Mouse (Mus musculus) hematopoietic stem cell, adult 5-6 weeks (primary cell): ENCODE measurements around the gene 2310034G01Rik. TPM values are rescaled to one million over a fixed set of nuclear protein-coding genes. Genes with fewer than 3 reads are reported as not detected.

Experiments used
- ATAC-seq, 2 experiments: fragments of 125-278 bp in 1 of 2; replicated peaks in 1 of 2; 2 replicates each; pipeline ENCODE4 v1.8.0; 2016 to 2017; ENCODE audit warnings: inconsistent platforms in 2 of 2, mild to moderate bottlenecking in 2 of 2, moderate number of reproducible peaks in 2 of 2, low read depth in 1 of 2, moderate TSS enrichment in 1 of 2; ENCODE audit not compliant: low FRiP score in 2 of 2, poor library complexity in 2 of 2, severe bottlenecking in 2 of 2, insufficient read depth in 1 of 2, low TSS enrichment in 1 of 2
- total RNA-seq: library from RNA; stranded (forward); fragments of 172-1452, 232-1000 nt; gene quantifications from 2 replicates; pipeline ENCODE4 v1.2.3, GENCODE M21; 2017

The 2310034G01Rik gene
- total RNA-seq, 1 experiment from 2014 or later: 1.3 TPM

DNA sequence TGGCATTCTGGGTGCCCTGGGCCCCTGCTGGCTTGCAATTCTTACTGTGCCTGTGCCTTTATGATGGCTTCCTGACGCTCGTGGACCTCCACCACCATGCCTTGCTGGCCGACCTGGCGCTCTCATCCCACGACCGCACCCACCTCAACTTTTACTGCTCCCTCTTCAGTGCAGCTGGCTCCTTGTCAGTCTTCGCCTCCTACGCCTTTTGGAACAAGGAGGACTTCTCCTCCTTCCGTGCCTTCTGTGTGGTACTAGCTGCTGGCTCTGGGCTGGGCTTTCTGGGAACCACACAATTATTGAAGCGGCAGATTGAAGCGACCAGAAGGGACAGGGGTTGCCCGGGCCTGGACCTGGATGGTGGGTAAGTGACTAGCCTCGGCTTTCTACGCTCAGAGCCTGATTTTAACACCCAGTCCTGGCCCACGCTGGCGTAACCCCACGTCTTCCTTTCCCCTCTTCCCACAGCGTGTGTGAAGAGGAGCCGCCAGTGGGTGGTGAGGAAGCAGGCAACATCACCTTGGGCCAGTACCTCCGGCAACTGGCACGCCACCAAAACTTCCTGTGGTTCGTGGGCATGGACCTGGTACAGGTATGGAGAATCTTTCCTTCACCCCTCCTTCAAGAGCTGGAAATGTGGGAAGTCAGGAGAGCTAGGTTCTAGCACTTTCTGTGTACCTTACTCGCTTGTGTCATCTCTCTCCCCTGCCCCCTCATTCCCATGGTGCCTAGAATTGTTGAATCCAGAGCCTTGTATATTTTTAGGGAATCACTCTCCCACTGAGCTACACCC, 17.9 kb upstream of the 2310034G01Rik start:
- no peak for ATAC-seq

DNA sequence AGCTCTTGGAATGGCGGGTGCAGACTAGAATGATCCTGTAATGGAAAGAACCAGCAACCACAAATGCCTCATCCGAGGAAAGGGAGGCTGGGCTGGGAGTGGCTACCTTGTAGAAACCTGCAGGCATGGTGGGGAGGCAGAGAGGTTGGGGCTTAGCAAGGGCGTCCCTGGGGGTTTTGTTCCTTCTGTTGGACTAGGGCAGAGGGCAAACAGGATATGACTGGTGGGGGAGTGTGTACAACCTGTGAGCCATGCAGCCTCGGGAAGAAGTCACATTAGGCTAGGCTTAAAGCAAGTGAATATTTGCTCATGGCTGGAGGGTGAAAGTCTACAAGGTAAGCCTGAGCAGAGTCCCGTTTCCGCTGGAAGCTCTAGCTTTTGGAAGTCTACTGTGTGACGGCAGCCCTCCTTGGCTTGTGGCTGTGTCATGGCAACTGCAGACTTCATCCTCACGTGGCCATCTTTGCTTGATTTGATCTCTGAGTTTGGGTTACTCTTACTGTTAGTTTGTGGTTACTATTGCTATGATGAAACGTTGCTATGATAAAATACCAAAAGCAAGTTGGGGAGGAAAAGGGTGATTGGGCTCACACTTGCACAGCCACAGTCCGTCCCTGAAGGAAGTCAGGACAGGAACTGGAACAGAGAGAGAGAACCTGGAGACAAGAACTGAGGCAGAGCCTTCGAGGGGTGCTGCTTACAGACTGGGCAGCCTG, 13.3 kb upstream of the 2310034G01Rik start:
- ATAC-seq: peak in 1 of 2 experiments; percentile 17; a peak in 1 of 4 replicates

DNA sequence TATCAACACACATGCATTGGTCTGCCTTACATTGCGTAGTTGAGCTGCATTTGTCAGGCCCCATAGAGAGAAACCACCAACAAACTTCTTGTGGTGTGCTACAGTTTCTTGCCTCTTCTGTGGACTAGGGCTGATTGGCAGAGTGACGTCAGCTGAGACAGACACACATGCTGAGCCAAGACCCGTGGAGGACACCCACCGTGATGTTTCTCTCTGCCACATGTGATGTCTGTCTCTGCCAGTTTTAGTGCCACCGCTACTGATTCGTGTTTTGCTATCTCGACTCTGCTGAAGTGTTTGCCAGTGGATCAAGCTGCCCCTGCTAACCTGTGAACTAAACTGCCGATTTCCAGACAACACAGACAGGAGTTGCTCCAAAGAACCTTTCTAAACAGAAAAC, 12.0 kb upstream of the 2310034G01Rik start:
- ATAC-seq: no peak

DNA sequence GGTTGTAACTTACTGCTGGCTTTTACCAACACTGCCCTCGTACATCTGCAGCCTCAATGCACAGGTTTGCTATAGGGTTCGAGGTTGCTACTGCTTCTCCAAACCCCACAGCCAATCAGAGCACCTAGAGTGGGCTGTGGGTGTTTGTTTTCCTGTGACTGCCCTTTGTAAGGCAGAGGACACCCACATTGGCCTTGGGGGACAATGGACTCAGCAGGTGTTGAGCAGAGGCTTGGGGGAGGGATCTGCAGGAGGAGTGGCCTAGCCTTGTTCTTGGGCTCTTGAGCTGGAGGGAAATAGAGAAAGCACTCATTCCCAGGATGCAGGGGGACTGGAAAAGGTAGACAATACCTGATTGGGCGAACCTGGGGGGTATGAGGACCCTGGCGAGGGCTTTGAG, 8.3 kb upstream of the 2310034G01Rik start:
- peak; percentile 2 to 13; a peak in 2 of 4 replicates for ATAC-seq

DNA sequence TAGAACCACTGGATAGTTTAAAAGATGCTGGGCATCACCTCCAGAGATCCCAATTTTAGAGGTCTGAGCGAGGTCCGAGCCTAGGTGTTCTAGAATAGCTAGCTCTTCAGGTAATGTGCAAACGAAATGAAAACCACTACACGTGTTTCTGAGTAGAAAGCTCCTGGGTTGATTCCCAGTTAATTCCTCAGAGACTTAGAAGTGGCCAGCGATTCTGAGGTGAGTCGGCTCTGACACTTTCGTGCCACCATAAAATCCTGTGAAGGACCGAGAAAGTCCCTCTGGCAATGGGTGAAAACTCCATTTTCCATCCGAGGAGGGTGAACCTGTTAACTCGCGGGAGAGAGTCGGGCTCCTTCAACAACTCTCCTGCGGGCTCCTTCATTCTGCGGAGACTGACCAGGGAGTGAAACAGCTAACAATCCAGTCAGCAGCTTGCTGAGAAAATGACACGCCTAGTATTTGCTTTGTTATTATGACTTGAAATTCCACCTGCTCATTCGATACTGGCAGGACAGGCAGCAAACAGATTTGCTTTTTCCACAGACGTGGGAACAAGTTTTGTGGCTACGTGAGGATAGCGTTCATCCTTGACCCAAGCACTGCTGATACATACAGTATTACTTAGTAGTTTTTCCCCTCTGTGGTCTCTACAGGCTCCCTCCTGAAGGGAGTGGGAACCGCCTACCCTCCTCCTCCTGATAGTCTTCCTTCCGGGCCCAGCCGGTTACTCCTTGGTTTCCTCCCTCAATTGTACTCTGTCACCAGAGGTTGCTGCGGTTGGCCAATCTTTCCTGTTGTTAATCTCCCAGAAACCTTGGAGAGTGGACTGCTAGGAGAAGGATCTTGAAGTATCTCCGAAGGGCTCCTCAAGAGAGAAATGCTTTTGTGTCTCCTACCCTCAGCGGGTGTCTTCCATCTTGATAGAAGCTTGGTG, 7.5 kb upstream of the 2310034G01Rik start:
- peak; percentile 57 to 70; a peak in 3 of 4 replicates for ATAC-seq

DNA sequence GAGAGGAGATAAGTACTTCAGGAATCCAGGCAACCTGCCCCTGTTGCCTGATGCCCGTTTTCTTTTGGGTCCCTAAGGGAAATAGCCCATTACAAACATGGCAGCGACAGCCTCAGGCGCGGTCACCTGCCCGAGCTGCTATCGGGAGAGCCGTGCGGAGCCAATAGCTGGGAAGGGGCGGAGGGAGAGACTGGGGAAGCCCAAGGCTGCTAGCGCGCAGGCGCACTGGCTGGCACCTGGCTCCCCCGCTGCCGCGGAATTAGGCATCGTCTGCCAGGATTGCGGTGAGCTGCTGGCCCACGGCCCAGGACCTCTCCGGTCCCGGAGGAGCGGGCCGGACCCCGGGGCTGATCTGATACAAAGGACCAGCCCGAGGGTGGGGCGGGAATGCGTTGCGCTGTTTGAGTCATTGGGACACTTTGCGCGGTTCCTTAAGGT, 6.6 kb upstream of the 2310034G01Rik start:
- peak; percentile 73 to 91 for ATAC-seq

DNA sequence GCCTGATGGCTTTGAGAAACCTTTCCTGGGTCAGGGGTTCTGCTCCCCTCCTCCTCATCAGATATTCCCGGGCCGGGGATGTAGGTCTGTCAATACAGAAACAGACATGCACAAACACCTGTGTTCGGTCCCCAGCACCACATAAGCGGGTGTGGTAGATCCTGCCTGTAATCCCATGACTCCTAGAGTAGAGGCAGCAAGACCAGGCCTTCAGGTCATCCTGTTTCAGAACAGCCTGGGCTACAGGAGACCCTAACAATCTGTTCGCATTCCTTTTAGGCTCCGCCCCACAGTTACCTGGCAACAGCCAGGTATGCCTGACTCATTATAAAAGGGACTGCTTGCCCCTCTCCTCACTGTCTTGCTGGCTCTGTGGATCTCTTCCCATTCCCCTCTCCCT, 552 bp downstream of the 2310034G01Rik start:
- ATAC-seq: no peak

DNA sequence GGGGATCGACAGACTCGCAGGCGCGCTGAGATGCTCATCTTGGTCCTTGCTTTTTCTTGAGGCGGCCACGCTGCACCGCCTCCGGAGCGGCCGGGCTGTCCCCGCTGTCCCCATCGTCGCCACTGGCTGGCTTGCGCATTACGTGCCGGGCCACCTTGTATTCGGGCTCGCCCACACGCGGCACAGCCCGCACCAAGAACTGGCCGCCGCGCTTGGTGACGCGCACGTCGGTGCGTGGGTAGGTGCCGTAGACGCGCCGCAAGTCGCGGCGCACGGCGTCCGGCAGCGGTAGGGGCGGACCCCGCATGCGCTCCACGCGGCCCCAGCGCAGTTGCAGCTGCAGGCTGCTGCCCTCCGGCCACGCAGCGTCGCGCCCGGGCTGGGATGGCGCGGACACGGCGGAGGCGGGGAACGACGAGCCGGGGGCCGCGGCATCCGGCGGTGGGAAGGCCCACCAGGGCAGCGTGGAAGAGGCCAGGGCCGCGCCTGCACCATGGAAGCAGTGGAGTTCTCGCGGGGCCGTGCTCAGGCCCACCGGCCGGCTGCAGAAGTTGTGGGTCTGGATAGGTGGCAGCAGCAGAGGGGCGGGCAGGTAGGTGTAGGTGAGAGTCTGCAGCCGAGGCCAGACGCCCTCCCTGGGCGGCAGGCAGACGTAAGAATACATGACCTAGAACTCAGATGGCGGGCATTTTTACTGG, 1.2 kb downstream of the 2310034G01Rik start:
- peak; percentile 17 to 68 for ATAC-seq

DNA sequence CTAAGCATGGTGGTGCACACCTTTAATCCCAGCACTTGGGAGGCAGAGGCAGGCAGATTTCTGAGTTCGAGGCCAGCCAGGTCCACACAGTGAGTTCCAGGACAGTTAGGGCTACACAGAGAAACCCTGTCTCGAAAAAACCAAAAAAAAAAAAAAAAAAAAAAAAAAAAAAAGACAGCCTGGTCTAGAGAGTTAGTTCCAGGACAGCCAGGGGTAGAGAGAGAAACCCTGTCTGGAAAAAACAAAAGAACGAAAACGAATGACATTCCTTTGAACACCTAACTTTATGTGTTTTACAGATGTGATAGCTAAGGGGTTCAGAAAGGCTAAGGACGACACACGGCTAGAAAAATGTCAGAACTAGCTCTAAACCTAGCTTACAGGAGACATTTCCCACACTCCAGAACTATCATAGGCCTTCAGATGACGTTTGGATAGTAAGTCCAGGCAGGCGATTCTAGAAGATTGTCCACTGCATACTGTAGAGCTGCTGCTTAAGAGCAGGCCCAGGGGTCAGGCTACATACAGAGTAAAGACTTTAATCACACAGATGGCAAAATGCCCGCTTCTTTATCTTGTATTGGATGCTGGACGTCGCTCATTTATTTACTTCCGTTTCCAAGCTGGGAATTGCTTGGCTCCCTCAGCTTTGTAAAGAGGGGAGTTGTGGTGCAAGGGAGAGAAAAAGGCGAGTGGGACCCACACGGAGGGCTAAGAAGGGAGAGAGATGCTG, 2.0 kb downstream of the 2310034G01Rik start:
- no peak for ATAC-seq

DNA sequence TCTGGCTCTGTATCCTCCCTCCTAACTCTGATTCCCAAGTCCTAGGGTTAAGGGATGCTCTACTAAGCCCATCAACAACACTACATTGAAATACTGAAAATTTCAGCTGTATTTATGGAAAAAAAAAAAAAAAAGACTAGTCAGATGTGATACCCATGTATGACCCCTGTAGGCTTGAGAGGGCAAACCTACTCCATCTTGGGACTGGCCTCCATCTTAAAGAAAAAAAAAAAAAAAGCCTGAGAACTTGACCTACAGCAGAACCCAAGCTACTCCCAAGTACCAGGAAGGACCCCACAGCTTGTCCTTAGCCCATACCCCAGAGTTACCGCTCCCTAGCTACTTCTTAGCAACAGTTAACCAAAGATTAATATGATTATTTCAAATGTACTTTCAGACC, 3.0 kb downstream of the 2310034G01Rik start:
- no peak for ATAC-seq

DNA sequence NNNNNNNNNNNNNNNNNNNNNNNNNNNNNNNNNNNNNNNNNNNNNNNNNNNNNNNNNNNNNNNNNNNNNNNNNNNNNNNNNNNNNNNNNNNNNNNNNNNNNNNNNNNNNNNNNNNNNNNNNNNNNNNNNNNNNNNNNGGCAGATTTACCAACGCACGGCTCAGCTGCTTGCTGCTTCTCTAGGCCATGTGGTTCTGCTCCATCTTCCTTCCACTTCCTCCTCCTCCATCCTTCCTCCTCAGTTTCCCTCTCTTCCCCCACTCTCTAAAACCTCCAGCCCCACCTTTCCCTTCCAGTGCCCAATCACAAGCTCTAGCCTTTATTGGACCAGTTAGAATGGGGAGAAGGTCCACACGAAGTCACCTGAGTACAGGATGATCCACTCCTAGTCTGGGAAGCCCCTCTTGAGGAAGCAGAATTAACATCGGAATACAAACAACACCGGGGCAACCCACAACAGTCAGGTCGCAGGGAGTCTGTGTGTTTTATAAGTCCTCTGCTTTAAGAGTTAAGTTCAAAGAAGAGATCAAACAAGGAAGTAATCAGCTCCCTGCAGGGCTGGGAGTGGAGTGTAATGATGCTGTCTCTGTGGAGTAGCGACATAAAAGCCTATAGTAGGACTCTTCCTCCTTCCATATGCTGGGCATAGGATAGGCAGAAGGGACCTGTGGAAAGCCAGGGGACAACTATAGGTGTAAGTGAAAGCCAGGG, 5.2 kb downstream of the 2310034G01Rik start:
- no peak for ATAC-seq

DNA sequence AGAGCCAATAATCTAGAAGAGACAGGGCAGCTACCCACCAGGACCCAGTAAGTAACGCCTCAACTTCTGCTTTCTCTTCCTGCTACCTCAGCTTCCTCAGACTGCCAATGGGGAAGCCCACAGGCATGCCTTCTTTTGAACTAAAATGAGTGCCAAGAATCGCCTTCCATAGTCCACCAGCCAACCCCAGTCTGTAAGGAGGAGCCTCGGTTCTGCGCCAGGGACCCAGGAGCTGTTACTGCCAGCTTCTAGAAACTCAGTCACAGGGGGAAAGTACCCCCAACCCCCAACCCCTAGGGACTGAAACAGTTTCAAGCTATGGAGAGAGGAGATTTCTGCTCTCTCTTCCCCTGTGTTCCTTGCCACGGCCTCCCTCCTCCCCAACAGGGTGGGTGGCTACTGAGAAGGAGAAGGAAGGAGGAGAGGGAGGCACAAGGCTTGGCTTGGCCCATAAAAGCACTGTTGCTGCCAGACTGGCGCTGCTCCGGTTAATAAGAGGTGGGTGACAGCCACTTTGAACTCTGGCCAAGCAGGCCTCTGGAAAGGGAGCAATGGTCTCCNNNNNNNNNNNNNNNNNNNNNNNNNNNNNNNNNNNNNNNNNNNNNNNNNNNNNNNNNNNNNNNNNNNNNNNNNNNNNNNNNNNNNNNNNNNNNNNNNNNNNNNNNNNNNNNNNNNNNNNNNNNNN, 10.7 kb downstream of the 2310034G01Rik start:
- peak; percentile 80 to 84 for ATAC-seq

DNA sequence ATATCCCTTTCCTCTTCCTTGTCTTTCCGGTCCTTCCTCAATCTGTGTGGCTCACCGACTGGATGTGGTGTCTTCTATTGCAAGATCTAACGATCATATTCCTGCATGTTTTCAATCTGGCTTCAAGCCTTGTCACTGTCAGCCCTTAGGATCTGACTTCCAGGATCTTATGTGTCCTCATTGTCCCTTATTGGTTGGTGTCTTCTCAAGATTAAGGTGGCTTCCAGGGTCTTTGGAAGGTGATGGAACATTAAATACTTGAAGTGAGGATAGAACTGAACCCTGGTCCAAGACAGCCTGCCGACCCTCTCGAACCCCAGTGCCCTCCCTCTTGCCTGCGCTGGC, 11.2 kb downstream of the 2310034G01Rik start:
- ATAC-seq: peak in 1 of 2 experiments; percentile 4; a peak in 1 of 4 replicates

DNA sequence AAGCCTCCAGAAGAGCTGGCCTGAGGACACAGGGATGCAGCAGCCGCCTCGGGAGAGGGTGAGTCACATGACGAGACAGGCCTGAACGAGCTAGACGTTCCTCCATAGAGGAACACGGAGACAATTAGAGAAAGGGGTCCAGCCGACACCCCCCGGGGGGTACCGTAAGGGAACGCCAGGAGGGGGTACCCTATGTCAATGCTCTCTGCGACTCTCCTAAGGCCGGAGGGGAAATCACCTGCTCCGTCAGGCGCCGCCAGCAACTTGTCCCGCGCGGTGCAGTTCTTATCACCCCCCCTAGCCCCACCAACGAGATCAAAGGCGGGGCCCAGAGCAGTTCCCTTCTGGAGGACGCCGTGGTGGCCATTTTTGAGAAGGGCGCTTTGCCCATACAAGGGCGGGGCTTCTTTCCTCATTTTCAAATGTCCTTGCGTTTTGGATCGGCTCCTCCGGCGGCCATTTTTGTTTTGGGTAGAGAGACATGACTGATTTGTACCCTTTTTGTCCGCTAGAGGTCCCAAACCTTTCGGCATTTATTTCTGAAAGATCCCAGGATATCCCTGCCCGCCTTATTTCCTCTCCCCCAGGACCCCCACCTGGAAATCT, 11.7 kb downstream of the 2310034G01Rik start, which contains the start of gene Cuedc2:
TSS of gene Cuedc2 (minus strand) at position 372 of the 606 bp plus-strand sequence.
- ATAC-seq: peak; percentile 75 to 83

DNA sequence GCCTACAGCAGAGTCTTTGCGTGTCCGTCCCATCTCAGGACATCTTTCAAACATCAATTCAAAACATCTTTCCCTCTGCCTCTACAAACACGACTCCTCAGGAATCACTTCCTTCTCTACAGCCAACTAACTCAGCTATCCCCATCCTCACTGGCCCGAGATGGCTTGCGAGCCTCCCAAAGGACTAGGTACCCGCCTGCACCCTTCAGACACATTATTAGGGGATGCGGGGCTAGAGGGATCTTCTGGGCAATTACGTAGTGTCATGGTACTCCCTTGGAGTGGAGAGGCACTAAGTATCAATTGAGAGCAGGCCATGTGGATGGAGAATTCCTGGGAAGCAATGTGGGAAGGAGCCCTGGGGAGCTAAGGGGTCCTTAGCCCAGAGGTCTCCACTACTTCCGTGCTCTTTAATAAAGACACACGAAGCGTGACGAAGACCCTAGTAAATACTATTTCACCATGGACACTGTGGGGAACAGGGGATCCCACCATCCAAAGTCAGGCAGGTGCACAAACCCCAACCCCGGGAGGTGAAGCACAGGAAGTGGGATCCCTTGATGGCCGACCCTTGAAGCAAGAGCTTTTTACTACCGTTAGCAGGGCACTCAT, 12.3 kb downstream of the 2310034G01Rik start:
- ATAC-seq: no peak
